Mouse (Mus musculus): Measurements from ENCODE around the gene Rere. TPM values are rescaled to one million over a fixed set of nuclear protein-coding genes. Genes with fewer than 3 reads are reported as not detected.
"Not testable (repeated sequence)": the region's sequence is repeated elsewhere in the genome, so short reads cannot be mapped to it uniquely, and the experiment has no call there.

Gene Rere
- total RNA-seq, 1 experiment from 2014 or later: 177 TPM

DNA sequence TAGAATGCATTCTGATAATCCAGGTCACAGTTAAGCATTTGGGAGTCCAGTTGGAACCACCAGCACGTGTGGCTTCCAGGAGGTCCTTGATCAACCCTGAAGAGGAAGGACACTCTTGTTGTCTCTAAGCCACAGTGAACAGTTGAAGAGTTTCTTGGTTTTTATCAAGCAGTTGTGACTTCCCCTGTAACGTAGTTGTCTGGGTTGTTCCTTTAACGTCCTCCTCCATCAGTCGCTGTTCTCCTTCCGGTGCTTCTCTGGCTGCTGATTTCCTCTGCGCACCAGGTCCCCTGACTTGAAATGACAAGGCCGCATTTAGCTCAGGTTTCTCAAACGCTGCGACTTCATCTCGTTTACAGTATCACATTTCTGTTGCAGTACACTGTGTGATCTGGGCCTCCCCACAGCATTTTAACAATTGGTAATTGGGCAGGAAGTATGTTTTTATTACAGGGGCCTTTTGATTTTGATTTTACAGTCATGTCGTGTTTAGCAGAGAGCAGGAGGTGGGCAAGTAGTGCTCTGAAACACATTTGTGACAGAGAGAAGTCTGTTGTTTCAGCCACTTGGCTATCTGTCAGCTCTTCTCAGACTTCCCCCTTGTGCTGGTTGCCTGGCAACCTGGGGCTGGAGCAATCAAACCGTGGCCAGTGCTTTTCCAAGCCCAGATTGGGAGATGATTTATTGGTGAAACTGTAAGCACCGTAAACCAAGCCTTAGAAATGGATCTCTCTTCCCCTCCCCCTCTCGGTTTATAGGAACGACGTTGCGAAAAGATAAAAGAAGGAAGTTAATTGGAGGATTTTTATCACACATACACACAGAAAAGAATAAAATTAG, 275.2 kb downstream of the Rere start:
- peak; percentile 83 for DNase-seq

DNA sequence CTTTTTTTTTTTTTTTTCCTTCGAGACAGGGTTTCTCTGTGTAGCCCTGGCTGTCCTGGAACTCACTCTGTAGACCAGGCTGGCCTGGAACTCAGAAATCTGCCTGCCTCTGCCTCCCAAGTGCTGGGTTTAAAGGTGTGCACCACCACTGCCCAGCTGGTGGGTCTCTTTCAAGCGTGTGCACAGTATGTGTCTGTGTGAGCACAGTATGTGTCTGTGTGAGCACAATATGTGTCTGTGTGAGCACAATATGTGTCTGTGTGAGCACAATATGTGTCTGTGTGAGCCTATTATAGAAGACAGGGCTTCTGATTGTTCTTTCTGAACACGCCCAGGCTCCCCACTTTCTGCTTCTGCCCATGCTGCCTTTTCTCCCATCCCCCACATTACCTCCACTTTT, 275.8 kb downstream of the Rere start:
- DNase-seq: not testable (repeated sequence)

DNA sequence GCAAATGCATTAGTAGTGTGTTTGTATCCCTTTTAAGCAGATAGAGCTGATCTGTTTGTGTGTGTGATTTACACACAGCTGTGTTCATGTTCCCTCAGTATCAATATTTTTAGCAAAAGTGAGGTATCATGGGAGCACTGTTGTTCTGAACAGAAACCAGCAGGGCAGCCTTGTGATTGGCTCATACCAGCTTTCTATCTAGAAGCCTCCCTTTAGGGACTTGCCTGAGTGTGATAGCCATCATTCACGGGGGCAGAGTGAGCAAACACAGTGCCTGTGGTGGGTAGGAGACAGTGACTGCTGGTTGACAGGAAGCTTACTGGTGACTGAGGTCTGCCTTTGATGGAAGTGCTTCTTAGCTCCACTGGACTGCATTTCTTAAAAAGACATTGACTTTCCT, 276.5 kb downstream of the Rere start:
- no peak for DNase-seq

DNA sequence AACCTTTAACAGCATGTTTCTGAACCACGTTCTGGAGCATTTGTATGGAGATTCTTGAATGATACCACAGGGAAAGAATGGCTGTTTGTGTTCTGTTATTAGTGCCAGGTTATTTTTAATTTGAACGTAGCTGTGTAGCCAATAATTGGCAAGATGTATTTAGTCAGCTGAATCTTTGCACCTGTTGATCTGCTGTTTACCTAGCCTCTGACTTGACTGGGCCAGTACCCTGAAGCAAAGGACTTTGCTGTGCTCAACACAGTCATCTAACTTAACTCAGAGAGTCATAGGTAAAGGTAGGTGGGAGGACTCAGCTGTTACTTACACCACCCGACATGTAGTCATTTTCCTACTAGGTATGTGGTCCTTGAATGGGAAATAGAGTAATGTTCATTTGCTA, 278.1 kb downstream of the Rere start:
- no peak for DNase-seq

DNA sequence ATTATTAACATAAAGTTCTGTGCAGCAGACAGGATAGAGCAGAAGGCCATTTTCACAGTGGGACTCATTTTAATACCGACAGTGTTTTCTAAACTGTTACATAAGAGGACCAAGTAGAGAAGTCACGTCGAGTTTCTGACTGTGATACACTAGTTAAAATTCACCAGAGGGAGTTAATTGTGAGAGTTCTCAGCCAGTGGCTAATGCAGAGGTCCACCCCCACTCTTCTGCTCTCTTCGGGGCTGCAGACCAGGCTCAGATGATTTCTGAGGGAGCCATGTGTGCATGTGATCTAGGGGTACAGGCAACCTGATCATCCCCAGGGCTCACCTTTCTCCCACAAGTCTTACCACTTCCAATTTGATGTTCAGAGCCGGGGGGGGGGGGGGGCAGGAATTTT, 281.8 kb downstream of the Rere start:
- DNase-seq: no peak

DNA sequence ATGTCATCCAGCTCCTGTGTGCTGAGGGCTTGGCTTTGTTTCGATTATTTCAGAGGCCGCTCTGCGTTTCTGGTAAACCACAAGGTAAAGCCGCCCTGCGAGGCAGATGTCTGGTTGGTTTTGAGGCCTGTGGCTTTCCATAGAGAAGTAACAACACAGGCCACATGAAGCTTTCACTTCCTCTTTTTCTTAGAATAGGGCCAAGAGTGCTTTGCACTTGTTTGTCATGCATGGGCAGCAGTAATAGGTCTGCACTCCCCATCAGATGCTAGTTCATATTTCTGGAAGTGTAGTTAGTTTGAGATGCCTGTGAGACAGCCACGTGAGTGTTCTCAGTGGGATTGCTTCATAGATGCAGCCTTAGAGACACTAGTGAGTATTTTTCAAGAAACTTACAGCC, 284.7 kb downstream of the Rere start:
- no peak for DNase-seq

DNA sequence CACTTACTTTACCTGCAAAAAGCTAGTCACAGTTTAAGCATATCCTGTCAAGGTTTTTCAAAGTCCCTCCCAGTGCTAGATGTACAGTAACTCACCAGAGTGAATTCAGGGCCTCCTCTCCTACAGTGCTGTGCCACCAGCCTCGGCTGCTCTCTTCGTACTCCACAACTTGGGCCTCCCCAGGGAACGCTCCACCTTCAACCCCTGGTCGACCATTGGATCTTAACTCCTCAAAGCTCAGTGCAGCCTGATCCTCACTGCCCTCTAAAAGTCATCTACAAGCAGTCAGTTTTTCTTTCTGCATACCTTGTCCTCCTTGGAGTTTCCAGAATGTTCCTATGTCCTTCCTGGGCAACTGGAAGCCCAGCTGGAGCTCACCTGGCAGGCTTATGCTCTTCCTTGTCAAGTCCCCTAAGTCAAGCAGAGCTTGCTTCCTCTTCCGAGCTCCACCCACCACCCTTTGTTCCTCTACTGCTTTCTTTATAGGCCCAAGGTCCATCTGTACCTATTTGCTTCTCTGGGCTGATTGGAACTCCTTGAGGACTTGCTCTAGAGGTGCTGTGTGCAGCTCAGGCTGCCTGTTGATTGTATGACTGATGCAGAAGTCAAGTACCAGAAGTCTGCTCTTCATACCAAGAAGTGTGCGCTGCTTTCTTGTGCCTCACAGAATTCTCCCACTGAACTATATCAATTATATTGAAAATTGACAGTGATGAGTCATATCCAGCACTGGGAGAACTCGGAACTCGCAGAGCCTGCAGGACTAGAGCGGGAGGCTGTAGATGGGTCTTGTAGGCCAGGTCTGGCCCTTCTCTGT, 287.1 kb downstream of the Rere start:
- no peak for DNase-seq

DNA sequence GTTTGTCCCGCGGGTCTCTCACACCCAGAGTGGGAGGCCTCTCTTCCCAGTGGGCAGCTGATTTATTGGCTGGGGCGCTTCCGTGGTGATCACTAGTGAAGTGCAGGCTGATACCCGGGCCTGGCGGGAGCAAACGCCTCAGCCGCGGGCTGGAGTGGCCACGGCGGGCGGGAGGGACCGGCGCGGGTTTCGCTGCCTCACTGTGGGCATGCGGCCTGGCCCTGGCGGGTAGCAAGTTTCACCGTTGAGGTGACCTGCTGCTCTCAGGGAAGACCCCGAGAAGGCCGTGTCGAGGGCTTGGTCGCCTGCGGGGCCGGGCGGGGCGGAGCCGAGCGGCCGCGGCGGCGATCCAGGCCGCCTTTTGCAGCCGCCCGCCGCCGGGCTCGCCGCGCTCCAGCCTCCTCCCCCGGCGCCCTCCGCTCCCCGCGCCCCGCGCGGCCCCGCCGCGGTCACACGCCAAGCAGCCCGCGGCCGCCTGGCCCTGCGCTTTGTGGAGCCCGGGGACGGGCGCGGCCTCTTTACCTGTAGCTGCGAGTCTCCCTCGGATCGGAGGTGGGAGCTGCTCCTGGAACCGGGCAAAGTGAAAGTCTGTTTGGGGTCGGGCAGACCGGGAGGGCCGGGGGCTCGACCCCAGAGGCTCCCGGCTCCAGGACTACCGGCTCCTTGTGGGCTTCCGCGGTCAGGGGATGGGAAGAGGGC, 287.8 kb downstream of the Rere start:
- DNase-seq: peak; percentile 79

DNA sequence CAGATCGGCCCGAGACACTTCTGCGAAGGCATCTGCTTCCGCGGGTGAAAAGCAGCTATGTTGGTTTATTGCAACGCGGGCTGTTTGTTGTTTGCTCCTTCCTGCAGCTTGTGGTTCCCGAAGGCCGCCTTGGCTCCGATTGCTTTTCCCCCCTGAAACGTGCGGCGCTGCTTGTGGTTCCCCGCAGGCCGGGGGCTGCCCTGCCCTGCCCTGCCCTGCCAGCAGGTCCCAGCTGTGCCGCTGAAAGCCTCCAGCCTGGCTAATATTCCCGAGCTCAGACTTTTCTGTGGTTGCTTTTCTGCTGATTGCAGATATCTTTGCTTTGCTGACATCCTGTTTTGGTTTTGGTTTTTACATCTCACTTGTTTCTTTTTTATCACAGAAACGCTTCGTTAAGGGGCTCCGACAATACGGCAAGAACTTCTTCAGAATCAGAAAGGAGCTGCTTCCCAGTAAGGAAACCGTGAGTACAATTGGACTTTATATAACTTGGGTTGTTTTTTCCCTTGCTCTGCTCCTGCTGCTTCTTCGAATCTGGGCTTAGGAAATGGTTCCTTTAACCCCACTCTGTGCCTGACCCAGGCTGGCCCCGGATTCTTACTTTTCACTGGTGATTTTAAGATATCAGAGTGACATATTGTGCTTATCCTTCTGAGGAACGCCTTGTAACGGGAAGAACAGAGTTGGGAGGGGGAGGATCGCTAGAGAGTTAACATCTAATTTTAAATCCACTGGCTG, 288.6 kb downstream of the Rere start:
- peak; percentile 54 for DNase-seq

DNA sequence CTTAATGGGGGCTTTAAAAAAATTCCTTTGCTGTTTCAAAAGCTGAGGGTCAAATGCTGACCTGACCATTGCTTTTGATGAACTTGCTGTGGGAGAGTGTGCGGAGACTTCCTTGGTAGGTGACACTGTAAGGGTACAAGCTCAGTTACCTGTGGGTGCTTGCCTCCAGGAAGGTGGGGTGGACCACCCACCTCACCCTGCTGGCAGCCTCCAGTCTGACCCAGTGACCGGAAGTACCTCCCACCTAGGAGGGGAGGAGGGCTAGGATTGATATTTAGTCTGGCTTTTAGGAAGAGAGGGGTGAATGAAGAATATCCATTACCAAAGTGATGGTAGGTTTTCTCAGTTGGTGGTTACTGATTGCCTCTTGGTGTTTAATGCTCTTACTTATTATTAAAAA, 289.3 kb downstream of the Rere start:
- DNase-seq: no peak

DNA sequence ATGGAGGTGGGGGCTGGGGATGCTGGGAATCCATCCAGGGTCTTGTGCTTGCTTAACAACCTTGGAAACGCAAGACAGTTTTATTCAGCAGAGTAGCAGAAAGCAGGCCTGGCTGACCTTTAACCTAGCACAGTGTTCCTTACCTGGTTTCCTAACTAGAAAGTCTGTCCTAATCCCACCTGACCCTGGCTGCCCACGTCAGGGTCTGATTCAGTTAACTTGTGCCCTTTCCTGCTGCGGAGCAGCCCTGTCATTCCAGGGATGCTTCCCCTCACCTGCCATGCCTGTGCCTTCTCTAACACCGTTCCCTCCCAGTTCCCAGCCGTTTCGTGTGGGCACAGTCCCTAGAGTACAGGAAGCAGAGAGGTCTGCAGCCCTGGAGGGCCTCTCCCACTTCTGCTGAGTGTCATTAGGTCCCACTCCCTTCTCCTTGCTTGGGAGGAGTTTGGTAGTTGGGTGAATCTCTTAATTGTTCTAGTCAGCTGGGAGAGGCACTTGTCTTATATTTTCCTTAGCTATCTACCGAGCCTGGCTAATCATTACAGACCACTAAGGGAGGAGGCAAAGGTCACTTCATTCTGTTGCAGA, 290.8 kb downstream of the Rere start:
- DNase-seq: no peak

DNA sequence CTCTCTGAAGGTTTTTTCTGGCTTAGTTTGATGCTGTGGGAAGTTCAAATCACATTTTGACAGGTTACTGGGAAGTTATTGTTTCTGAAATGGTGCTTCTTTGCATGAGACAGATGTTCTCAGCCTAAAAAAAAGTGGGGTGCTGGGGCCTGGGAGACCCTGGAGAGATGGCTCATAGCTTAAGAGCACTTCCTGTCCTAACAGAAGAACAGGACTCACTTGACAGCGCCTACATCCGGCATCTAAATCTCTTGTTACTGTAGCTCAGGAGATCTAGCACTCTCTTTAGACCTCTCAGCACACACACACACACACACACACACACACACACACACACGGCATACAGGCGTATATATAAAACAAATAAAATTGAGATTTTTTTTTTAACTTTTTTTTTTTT, 291.5 kb downstream of the Rere start:
- no peak for DNase-seq

DNA sequence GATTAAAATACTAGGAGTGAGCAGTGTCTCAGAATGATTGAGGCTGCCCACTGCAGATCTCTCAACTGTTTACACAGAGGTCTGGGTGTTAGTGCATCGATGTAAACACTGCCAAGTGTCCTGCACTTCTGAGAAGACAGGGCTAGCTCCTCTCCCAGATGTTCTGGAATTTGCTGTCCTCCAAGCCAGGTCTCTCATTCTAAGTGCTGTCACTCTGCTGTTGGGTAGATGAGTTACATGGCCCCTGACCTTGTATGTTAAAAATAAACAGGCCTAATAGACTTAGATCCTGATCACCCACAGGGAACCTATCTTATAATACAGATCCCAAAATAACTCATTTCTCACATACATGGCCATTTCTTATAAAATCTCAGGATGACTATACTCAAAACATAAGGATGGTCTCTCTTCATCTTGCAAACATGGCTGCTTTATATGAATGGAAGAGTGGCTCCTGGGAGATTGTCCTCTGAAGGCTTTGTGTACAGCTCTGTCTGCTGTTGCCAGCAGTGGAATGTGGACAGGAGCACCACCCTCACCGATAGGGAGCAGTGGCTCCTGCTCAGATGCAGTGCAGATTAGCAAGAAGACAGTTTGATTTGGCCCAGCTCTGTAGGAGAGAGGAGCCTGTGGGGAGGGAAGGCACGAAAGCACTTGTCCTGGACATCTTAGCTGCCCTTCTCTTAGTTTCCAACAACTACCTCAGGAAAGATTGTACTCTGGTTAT, 294.1 kb downstream of the Rere start:
- no peak for DNase-seq

DNA sequence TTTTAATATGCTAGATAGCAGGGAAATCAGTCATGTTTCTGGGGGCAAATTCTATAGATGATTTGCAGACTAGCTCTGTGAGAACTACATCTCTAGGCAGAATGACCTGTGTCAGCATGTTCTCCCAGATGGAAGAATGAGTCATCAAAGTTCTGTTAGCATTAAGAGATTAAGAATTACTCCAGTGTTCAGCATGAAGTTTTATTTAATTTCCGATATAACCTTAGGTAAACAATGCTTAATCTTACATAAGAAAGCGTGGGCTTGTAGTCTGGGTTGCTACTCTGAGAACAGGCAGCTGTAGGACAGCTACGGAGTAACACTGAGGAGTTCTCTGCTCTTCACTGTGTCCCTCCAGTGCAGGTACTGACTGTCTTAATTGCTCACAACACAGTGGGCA, 294.9 kb downstream of the Rere start:
- DNase-seq: no peak

DNA sequence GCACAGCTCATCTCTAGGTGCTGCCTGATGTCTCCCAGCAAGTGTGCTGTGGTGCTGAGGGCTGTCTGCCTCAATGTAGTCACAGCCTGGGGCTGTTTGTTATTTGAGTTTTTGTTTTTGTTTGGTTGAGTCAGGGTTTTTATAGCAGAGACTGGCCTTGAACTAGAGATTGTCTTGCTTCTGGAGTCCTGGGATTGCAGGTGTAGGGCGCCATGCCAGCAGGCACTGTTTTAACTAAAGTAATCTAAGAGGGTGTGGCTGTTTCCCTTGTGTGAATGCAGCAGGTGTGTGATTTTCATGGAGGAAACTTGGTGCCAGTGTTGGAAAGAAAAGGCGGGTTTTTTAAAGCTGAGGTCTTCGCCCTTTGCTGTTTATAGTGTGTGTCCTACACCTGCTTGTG, 296.6 kb downstream of the Rere start:
- peak; percentile 34 for DNase-seq

DNA sequence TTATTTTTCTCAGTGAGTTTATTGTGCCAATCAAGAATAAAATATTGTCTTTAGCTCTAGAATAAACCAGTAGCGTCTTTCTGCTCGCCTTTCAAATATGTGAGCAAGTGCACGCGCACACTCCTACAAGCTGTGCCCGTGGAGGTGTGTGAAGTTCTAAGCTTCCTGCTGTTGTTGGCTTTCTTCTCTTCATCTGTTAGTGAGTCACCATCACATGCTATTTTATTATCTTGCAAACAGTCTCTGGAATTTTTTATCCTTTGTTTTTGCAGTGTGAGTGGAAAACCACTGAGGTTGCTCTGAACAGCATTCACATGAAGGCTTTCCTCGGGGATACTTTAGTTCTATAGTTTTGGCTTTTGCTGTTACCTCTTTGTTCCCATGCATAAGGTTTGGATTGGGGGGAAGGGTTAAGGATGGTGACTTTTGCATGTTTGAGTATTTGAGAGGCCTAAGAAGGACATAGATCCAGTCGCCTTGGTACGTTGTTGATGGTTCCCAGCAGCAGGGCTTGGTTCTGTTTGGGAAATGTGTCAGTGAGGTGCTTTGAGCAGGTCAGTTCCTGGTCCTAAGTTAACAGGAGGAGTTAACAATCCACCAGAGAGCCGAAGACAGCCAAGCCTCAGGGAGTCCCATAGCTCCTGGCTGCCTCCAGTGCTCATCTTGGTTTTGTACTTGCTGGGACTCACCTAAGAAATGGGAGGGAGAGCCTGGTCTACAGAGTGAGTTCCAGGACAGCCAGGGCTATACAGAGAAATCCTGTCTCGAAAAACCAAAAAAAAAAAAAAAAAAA, 300.7 kb downstream of the Rere start:
- no peak for DNase-seq

DNA sequence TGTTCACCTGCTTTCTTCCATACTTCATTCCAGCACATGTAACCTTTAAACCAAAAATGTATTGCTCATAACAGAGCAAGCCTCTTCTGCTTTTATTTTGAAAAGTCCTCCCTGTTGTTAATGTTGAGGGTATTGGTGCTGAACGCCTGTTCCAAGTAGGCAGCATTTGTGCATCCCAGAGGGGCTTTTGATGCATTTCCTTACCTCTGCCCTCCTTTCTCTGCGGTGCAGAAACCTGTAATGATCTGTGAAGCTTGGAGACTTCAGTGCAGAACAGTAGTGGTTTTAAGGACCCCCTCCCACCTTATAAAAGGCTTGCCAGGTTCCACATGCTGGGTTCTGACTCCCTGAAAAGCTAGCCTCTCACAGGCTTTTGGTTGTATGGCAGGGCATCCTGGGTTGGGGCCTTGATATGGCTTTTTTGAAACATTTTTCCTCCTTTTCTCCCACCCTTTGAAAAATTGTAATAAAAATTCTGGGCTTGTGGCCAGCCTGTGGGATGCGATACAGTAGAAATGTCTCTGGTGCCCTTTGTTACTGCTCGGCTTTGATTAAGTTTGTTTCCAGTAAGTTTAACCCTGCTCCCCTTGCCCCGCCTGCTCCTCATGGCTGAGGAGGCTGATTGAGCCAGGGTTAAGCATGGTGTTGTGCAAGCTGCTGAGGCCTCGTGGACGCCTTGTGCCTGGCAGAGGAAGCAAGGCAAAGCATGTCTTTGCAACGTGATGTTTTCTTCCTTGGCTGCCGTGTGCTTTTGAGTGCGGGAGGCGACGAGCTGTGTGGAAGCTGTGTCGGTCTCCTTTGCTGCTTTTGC, 301.7 kb downstream of the Rere start:
- DNase-seq: peak; percentile 73

DNA sequence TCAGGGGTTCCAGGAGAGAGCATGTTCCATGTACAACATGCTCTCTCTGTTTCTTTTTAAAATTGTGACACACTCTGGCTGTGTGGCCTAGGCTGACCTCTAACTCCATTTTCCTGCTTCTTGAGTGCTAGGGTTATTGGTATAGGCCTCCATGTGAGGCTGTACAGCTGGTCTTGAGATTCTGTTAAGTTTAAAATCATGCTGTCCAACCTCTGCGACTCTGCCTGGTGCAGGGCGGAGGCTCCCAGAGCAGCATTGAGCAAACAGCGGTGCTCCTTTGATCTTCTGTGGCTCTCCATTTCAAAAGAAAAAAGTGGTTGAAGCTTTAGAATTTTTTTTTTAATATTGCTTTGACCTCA, 302.3 kb downstream of the Rere start:
- no peak for DNase-seq

DNA sequence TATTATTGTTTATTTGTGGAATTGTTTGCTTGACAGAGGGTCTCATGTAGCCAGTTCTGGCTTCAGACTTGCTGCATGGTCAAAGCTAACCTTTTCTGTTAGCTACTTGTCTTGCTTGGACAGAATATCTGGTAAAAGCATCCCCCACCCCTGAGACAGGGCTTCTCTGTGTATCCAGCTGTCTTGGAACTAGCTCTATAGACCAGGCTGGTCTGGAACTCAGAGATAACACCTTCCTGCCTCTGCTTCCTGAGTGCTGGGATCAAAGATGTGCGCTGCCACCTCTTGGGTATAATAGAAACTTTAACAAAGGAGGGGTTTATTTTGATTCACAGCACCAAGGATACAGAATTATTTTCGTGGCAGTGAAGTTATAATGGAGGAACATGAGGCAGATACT, 304.4 kb downstream of the Rere start:
- no peak for DNase-seq

DNA sequence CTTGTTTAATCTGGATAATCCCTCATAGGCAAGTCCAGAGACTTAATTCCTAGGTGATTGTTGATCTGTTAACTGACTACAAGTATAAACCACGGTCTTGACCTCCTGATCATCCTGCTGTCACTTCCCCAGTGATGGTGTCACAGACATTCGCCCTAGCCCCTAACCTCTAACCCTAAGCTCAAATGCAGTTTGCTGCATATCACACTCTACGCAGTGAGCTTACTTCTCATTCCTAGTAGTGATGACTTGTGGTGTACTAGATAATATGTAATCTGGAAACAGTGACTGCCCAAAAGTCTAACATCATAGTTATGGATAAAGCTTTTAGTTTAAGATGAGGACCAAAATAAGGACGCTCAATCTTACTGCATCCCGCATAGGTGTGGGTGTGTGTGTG, 304.8 kb downstream of the Rere start:
- DNase-seq: no peak

All from adrenal gland, postnatal 25 days (tissue).